7 mouse cellular contexts compared by ENCODE assay signal in genomic region chr19:47853951-47854795, GRCm38 (mm10). TPM values are rescaled to one million over a fixed set of nuclear protein-coding genes. Genes with fewer than 3 reads are reported as not detected.
A peak's percentile ranks its signal among the peaks of the same experiment; 100 is the strongest.
DNase-seq lines count a peak whose midpoint lies in the region; ATAC-seq and TF ChIP-seq lines count a peak whose summit lies in the region.

No protein-coding gene starts in this region.

- no peaks in the 10 kb centered on the region for H3K27me3 ChIP-seq in embryonic facial prominence, embryonic 10.5 days (replicated peaks; ENCODE audit: low read depth, poor library complexity, severe bottlenecking)
- H3K27me3 ChIP-seq in liver, postnatal 0 days (ENCODE audit: insufficient read depth, low read length) = no peaks in the 10 kb centered on the region

- intact Hi-C loops in heart, postnatal 10 days (cut with DNase I) = no loop called here

- no peak overlapping the region for H3K9ac ChIP-seq in liver, postnatal 0 days (replicated peaks)

- DNase-seq in urinary bladder, postnatal 14 days (ENCODE audit: low spot score) = peak; percentile 23
- no peak for DNase-seq in urinary bladder, adult 18-20 months (ENCODE audit: low spot score in 2 of 2)
- peak; percentile 34 for DNase-seq in embryonic facial prominence, embryonic 10.5 days (ENCODE audit: low spot score)
- DNase-seq in heart, postnatal 10 days = peak; percentile 50 to 55
- DNase-seq in liver, postnatal 0 days = no peak
- no peak for DNase-seq in cerebellum, adult 18-20 months
- DNase-seq in thymus, adult 18-20 months = no peak

- H3K4me1 ChIP-seq in embryonic facial prominence, embryonic 10.5 days = peaks cover 32% of the 10 kb centered on the region
- H3K4me1 ChIP-seq in liver, postnatal 0 days (ENCODE audit: insufficient read depth) = peaks cover 13% of the 10 kb centered on the region

- TF ChIP-seq CTCF in liver, postnatal 0 days (IDR thresholded peaks at IDR 0.05; ENCODE audit: low read depth) = no peak

- no peaks in the 10 kb centered on the region for H3K9me3 ChIP-seq in embryonic facial prominence, embryonic 10.5 days
- H3K9me3 ChIP-seq in liver, postnatal 0 days (ENCODE audit: low read length) = no peaks in the 10 kb centered on the region

- H3K27ac ChIP-seq in embryonic facial prominence, embryonic 10.5 days (replicated peaks) = peak overlapping the region; percentile 91
- H3K27ac ChIP-seq in liver, postnatal 0 days (ENCODE audit: low read depth) = no peak overlapping the region

- 15% methylated on average over 13 of the region's 13 CpGs for WGBS in embryonic facial prominence, embryonic 10.5 days
- 28% methylated on average over 13 of the region's 13 CpGs for WGBS in liver, postnatal 0 days (ENCODE audit: insufficient replicate concordance)

- H3K4me2 ChIP-seq in liver, postnatal 0 days (ENCODE audit: low read depth, low read length) = peak overlapping the region; percentile 96

- ATAC-seq in liver, postnatal 0 days = peak; percentile 59

- H3K36me3 ChIP-seq in embryonic facial prominence, embryonic 10.5 days (replicated peaks) = peaks cover 19% of the 10 kb centered on the region
- peaks cover 13% of the 10 kb centered on the region; the same call in 1 of the 2 replicates for H3K36me3 ChIP-seq in liver, postnatal 0 days (replicated peaks; ENCODE audit: insufficient read depth, low read length)

- H3K4me3 ChIP-seq in embryonic facial prominence, embryonic 10.5 days = peak overlapping the region; percentile 88
- peak overlapping the region; percentile 60 for H3K4me3 ChIP-seq in liver, postnatal 0 days (ENCODE audit: low read depth, low read length)

- TF ChIP-seq EP300 in liver, postnatal 0 days (IDR thresholded peaks at IDR 0.05; ENCODE audit: low read depth) = no peak

RNA-seq across cellular contexts. Expression of gene Gsto1, which starts 0.6 kb away (rescaled TPM):
- 189 and 190 TPM in 2 replicates for polyA plus RNA-seq in embryonic facial prominence, embryonic 10.5 days (2016; fragmentation: Nextera tagmentation; extraction: Ambion mirVana)
- 100 to 1,000 TPM; 106 to 117 TPM for total RNA-seq in heart, postnatal 10 days (2021)
- 151 and 198 TPM in 2 replicates for polyA plus RNA-seq in liver, postnatal 0 days (2015; fragmentation: Nextera tagmentation; extraction: Ambion mirVana)

RNA-seq across cellular contexts. Expression of gene Gsto2, which starts 11.2 kb away (rescaled TPM):
- polyA plus RNA-seq in embryonic facial prominence, embryonic 10.5 days (2016; fragmentation: Nextera tagmentation; extraction: Ambion mirVana) = 0.74 and 1.0 TPM in 2 replicates
- 1 to 10 TPM; 1.8 to 2.6 TPM for total RNA-seq in heart, postnatal 10 days (2021)
- 0.25 and 0.39 TPM in 2 replicates for polyA plus RNA-seq in liver, postnatal 0 days (2015; fragmentation: Nextera tagmentation; extraction: Ambion mirVana)

Comparison
In these comparisons a context has a peak if more than half of its experiments do, and no peak if none do; other contexts are left out.
1. DNase-seq: peak in urinary bladder, postnatal 14 days (single experiment), embryonic facial prominence, embryonic 10.5 days (single experiment) and heart, postnatal 10 days (2 of 2); none in urinary bladder, adult 18-20 months (0 of 2), liver, postnatal 0 days (single experiment), cerebellum, adult 18-20 months (0 of 2) and thymus, adult 18-20 months (0 of 2).